Mouse (Mus musculus): ENCODE measurements around the gene Calm5.

GRCm38 (mm10) chr13:3822105-3822504 is 31.9 kb upstream of the Calm5 start:
- no peak for TF ChIP-seq MAFK (IDR thresholded peaks at IDR 0.05; ENCODE audit: insufficient read depth, low read depth, low read length)
- TF ChIP-seq CHD2 (IDR thresholded peaks at IDR 0.05; ENCODE audit: low read depth, low read length): no peak
